Mouse (Mus musculus) embryo, embryonic 11 days (tissue): ENCODE results near the gene Nhlrc2.
"Not testable (repeated sequence)": the region's sequence is repeated elsewhere in the genome, so short reads cannot be mapped to it uniquely, and the experiment has no call there.

ENCODE experiments used
- DNase-seq: peaks from one replicate; pipeline ENCODE4 v3.0.0-alpha.2; 2015

Nhlrc2 gene

DNA sequence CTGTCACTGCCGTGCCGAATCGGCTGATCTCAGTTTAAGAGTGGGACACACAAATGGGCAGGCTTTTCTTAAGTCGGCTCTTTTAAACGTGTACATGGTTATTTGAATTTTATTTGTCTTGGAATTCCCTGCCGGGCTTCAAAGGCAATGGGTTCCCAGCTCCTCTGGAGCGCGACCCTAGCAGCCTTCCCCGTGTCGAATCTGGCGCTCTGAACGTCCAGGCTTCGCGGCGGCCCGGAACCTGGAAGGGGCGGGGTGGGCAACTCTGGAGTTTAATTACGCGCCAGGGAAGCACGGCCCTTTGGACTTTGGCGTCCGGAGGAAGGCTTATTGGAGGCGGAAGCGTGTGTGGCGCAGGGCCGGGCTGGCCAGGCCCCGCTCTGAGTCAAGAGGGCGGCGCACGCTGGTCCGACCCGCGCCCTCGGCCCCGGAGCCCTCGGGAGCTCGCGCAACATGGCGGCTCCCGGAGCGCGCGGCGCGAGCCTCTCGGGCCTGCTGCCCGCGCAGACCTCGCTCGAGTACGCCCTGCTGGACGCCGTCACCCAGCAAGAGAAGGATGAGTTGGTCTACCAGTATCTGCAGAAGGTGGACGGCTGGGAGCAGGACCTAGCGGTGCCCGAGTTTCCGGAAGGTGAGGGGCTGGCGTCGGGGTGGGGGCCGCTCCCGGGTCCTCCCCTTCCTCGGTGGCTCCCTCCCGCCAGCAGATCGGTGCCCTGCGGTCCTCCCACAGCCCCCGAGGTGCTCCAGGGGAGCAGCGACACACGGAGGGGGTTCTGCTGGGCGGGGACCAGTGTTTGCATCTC, at the start of gene Nhlrc2:
Nhlrc2 (plus strand) TSS at position 32 of the 803 bp plus-strand sequence.
- DNase-seq, result peak; percentile 94

DNA sequence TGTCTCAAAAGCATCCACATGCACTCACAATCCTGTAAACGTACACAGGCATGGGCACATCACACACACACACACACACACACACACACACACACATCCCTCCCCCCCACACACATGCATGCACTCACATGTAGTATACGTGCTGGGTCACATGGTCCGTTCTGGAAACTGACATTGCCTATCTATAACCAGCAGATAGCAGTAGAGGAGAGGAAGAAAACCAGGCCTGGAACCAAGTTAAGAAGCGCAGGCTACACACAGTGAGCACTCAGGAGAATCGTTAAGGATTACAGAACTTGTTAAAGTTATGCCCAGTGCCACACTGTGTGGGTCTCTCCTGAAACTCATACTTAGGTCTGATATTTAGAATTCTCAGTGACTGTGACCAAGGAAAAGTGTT, 45.0 kb upstream of the Nhlrc2 start:
- DNase-seq, result not testable (repeated sequence)

DNA sequence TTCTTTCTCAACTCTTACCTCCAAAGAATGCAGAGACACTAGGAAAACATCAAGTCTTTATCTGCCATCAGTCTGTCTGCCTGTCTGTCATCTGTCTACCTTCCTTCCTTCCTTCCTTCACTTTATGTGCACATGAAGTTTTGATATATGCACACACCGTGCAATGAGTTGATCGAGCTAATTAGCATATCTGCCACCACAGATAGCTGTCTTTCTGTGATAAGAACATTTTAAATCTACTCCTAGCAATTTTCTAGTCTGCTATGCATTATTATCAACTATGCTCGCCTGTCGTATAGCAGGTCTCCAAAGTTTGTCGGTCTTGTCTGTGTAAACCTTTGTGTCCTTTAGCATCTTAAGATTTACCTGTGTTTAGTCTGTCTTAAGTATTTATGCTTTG, 44.5 kb upstream of the Nhlrc2 start:
- not testable (repeated sequence) for DNase-seq

DNA sequence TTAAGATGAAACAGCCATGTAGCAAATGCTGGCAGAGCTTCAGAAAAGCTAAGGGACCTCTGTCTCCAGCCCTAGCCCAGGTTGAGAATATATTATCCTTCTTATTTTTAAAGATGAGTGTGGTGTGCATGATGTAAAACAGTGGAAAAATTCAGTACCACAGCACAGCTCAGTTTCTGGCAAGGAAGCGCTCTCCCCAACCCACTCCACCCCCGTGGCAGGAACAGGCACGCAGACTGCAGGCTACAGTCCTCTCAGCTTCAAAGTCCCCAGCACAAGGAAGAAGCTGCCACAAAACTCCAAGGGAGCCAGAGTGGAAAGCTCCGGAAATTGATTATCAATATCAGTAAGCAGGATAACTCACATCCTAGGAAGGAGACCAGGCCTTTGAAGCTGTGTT, 36.9 kb upstream of the Nhlrc2 start:
- DNase-seq, result not testable (repeated sequence)

GRCm38 (mm10) chr19:56513527-56513926, 34.5 kb upstream of the Nhlrc2 start:
- DNase-seq, result not testable (repeated sequence)

DNA sequence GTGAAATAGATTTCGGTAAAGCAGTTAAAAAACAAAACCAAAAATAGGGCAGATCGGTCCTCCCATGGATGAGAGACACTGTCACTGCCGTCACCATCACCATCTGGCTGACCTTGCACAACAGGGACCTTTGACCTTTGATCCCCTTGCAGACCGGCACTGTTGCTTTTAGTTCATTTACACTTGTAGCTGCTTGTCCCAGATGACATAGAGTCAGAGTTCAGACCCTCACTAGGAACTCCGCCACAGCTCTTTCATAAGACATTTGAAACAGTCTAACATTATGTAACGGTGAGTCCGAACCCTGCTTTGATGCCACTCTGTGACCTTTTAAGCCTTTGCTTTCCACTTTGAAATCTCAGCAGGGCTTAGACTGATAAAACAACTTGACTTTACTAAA, 28.7 kb upstream of the Nhlrc2 start:
- DNase-seq, result not testable (repeated sequence)

DNA sequence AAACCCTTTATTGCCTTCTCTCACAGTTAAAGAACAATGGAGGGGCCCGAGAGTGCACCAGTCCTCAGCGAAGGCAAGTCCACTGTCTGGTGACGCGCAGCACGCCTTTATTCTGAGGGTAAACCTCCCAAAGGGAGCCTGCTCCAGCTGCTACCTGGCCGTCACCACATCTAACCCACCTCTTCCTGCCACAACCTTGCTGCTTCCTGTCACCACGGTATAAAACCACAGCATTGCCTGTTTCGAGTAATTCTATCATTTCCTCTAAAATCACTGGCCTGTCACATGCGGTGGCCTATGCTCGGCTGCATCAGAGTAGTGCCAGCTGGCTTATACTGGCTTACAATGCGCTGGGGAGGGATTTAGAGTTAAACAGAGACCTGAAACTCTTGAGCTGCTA, 17.5 kb upstream of the Nhlrc2 start:
- not testable (repeated sequence) for DNase-seq

DNA sequence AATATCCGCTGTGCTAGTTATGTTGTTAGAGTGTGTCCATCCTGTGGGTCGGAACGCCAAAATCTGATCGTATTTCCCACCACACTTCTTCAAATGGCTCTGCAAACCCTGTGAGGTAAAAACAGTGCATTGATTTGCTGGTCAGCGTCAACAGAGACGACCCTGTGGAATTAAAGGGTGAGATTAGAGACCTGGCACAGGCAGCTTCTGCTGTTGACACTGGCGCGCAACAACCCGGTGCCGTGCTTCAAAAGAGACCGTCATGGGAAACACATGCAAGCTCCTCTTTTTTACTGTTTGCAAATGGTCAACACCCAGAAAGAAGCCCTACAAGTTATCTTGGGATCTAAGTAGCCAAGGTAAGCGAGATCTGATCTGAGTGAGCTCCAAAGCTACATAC, 16.8 kb upstream of the Nhlrc2 start:
- DNase-seq, result no peak

DNA sequence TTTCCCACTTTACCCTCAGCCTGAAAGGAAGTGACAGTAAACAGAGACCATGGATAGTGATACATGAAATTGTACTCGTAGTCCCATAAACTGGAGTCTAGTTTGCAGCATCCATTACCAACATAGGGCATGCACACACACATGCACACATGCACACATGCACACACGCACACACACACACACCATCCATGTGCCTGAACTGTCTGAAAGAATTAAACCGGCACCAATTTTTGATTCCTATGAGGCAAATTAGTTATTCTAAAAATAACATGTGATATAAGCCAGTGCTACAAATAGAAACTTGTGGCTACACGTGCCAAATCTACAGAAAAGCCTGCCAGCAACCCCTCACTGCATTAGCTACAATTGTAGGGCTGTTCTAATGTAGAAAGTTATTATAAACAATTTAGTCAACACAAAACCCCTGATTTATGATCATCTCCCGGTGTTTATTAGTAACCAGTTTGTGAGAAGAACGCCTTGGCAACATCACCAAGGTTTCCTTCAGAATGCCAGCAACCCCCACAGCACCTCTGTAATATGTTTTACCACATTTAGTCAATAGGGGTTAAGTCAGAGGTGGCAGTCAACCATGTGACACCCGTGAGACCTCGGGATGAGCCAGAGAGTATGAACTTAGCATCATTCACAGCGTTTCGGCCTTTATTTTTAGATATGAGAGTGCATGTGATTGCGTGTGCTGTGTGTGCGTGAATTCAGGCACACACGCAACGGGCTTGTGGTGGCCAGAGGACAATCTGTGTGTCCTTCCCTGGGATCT, 14.6 kb upstream of the Nhlrc2 start:
- no peak for DNase-seq

DNA sequence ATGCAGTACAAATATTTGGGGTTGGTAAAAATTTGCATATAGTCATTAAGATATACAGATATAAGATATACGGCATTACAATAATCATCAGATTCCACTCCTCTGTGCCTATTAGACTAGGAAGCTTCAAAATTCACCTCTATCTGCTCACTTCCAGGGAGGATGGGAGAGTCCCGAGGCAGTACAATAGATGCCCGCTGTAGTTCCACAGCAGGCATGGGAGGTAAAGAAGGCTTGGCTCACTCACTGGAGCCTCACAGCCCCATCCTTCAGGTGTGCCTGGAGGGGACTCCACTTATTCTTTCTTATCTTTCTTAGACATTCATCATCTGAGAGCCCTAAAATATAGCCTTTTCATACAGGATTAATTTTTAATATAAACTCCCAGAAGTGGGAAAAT, 13.7 kb upstream of the Nhlrc2 start:
- DNase-seq, result no peak

DNA sequence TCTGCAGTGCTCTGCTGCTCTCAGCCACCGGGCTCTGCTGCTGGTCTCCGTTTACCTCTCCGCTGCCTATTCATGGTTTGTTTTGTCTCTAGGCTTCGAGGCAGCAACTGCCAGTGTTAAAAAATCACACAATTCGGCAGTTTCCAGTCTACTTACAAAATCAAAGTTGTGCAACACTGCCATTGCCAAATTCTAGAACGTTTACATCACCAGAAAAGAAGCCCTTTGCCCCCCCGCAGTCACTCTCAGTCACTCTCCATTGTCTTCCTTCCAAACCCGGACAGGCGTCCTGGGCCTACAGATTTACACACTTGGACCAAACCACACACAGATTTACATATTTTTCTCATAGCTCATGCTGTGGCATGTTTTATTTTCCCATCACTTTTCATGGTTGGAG, 13.0 kb upstream of the Nhlrc2 start:
- no peak for DNase-seq

DNA sequence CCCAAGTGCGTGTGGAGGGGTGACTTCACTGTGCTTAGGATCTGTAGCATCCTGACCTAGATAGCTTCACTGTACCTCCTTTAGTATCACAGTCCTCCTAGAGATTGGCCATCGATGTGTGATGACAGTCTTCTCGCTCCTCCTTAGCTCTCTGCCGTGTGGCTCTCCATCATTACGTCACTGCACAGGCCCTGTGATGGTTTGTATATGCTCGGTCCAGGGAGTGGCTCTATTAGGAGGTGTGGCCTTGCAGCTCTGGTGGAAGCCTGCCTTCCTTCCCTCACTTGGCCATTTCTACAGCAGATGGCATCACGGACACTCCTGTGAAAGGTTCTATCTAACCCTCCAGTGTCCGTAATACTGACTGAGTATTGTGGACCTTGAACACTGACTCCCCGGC, 12.3 kb upstream of the Nhlrc2 start:
- DNase-seq, result no peak

- no peak for DNase-seq
Observed at GRCm38 (mm10) chr19:56543320-56543719, 4.7 kb upstream of the Nhlrc2 start.

DNA sequence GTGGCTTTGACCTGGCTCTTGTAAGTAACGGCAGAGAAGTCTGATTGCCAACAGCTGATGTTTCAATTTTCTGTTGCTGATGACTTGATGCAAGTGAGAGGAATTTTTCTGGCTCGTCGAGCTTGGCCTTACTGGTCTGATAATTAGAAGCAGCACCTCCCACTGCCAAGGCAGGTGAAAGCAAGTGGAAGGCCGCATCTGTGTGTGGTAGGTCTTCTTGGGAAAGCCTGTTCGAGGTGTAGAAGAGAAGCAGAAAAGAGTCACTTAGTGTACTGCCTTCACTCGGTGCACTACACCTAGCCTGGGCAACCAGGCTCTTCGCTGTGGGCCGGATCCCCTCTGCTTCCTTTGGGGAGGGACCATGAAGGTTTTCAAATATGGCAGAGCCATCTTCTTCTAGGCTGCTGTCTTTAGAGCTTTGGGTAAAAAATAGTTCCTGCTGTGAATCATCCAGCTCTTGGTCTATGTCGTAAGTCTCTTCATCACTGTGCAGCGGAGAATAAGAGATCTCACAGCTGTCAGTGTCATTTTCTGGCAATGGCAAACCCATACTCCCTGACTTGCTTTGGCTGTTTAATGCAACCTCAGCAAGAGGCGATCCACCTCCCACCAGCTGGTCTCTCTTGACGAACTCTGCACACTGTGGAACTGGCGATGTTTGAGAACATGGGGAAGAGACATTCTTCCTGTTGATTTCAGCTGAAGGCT, 3.2 kb upstream of the Nhlrc2 start:
- no peak for DNase-seq

- no peak for DNase-seq
Observed at GRCm38 (mm10) chr19:56546031-56546430, 2.0 kb upstream of the Nhlrc2 start.

DNA sequence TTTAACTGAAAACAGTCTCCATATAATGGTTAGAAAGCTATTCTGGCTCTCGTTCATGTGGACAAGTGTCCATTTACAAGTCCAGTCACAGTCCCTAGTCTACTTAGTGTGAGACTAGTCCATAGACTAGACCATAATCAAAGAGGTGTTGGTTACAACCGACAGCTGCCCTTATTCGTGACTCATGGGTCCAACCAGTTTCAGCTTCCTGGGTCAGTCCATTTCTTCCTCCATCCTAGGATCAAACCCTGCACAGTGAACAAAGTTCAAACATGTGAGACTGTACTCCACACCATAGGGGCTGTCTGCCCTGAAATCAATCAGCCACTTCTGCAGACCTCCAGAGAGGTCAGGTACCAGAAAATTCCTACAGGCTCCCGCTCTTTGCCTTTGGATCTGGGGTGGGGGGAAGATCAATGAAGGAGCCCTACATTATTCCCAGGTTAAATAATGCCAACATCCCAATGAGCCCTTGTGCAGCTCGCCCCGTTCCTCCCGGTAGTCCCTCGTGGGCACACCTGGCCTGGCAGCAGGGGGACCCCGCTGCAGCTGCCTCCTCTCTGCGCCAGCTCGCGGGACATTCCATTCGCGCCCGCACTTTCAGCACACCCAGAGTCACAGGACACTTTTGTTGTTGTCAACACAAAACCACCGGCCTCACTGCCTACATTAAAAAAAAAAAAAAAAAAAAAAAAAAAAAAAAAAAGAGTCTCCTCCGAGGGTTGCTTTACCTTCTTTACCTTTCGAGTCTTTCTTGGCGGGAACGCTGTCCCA, 418 bp upstream of the Nhlrc2 start, which contains the start of gene Dclre1a:
Dclre1a (minus strand) TSS at position 767 of the 774 bp plus-strand sequence.
- DNase-seq, result peak; percentile 85

GRCm38 (mm10) chr19:56549033-56549680, 1.1 kb downstream of the Nhlrc2 start:
- no peak for DNase-seq

DNA sequence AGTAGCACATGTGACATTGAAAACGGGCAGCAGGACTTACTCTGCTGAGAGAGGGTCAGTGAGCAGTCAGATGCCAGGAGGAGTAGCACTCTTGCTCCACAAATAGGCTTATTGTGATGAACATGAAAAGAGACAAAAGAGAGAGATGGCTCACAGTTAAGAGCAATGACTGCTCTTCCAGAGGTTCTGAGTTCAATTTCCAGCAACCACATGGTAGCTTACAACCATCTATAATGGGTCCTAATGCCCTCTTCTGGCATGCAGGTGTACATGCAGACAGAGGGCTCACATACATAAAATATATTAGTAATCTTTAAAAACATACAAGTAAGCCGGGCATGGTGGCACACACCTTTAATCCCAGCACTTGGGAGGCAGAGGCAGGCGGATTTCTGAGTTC, 5.1 kb downstream of the Nhlrc2 start:
- no peak for DNase-seq

- no peak for DNase-seq
Observed at GRCm38 (mm10) chr19:56555972-56556371, 7.9 kb downstream of the Nhlrc2 start.

GRCm38 (mm10) chr19:56562433-56563138, 14.5 kb downstream of the Nhlrc2 start:
- DNase-seq, result no peak

DNA sequence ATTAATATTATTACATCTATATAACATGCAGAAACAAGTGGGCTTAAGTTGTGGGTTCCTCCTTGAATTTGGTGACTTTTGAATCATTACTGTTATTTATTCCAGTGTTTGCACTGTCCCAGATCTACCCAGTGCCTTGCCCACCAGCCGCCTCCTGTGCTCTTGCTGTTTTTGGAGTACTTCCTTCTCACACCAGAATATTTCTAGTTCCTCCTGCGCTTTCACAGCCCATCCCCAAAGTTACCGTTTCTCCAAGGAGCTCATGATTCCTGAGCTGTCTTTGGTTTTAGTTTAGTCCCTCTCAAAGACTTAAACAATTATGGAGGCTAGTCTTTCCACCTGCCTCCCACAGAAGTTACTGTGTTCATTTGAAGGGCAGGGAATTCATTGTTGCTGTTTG, 15.4 kb downstream of the Nhlrc2 start:
- DNase-seq, result no peak
